Mouse (Mus musculus): ENCODE results near the gene Gsta2. TPM values are rescaled to one million over a fixed set of nuclear protein-coding genes. Genes with fewer than 3 reads are reported as not detected.

The Gsta2 gene
- polyA plus RNA-seq (2015; fragmentation: Nextera tagmentation; extraction: Ambion mirVana): 31.3 and 32.1 TPM in 2 replicates

DNA sequence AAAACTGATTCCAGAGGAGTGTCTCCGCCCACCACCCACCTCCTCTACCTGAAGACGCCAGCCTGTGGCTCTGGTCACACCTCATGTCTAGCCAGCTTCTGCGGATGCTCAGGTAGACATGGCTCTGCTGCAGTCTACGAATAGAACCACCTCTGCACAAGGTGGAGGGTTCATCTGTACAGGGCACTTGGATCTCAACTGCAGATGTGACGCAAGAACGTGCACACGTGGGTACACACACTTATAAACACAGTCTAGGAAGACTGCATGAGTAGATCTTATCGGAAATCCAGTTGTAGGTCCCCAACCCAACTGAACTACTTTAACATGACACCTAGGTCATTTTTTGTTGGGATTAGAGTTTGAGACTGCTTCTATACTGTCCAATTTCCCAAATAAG, at the start of gene Gsta2:
Gene Gsta2 (minus strand): TSS at position 178 of the 400 bp plus-strand sequence.
- Histone ChIP-seq H3K27me3 (ENCODE audit: control insufficient read depth, insufficient read depth, low read length) (no peaks in the 10 kb centered on the region), H3K4me2 (ENCODE audit: low read depth, low read length) (no peak within 1 kb of the TSS), H3K4me3 (replicated peaks; ENCODE audit: low read length) (no peak within 1 kb of the TSS), H3K4me1 (ENCODE audit: control insufficient read depth, insufficient read depth, low read length) (no peaks in the 10 kb centered on the region), H3K9ac (ENCODE audit: low read length) (no peak within 1 kb of the TSS), H3K9me3 (replicated peaks; ENCODE audit: control insufficient read depth, low read length) (no peaks in the 10 kb centered on the region), H3K27ac (ENCODE audit: low read length) (no peak within 1 kb of the TSS), H3K36me3 (ENCODE audit: control insufficient read depth, insufficient read depth, low read length) (no peaks in the 10 kb centered on the region)
- WGBS: 84% methylated on average over 8 of the region's 8 CpGs
- ATAC-seq (ENCODE audit: insufficient read depth, low FRiP score): no peak

DNA sequence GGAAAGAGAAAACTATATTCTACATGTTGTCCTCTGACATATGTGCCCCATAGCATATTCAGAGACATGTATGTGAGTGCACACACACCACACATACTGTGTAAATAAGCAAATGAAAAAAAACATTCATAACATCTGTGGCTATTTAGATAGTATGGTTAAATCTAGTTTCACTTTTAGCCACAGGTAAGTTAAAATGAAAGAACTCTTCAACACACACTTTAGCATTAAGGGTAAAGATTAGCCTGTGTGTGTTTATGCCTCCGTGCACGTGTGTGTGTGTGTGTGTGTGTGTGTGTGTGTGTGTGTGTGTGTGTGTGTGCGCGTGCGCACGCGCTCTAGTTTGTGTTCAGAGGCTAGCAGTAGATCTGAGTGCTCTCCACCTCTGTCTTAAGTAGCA, 46.0 kb upstream of the Gsta2 start:
- 91% methylated on average over 7 of the region's 7 CpGs for WGBS
- Histone ChIP-seq H3K4me1 (ENCODE audit: control insufficient read depth, insufficient read depth, low read length) (no peaks in the 10 kb centered on the region), H3K27ac (ENCODE audit: low read length) (no peak overlapping the region), H3K4me3 (replicated peaks; ENCODE audit: low read length) (no peak overlapping the region), H3K4me2 (ENCODE audit: low read depth, low read length) (no peak overlapping the region), H3K9me3 (replicated peaks; ENCODE audit: control insufficient read depth, low read length) (no peaks in the 10 kb centered on the region), H3K36me3 (ENCODE audit: control insufficient read depth, insufficient read depth, low read length) (no peaks in the 10 kb centered on the region), H3K27me3 (ENCODE audit: control insufficient read depth, insufficient read depth, low read length) (peaks cover 5% of the 10 kb centered on the region), H3K9ac (ENCODE audit: low read length) (no peak overlapping the region)
- no peak for ATAC-seq (ENCODE audit: insufficient read depth, low FRiP score)

DNA sequence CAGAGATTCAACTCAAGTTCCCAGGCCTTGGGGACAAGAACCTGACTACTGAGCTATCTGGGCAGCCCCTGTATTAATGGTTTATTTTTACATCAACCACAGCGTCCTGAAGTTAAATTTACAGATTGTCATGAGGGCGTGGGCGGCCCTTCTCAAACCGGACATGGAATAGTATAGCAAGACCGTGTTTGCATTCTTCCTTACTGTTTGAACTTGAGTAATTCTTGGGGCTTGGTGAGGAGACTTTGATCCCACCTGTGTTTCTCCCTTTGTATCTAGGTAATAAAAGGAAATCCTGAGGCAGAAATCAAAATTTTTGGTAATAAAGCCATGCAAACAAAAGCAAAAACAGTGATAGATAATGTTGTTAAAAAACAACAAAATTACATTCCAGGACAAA, 45.0 kb upstream of the Gsta2 start:
- 61% methylated on average over 5 of the region's 5 CpGs for WGBS
- Histone ChIP-seq H3K27ac (ENCODE audit: low read length) (no peak overlapping the region), H3K36me3 (ENCODE audit: control insufficient read depth, insufficient read depth, low read length) (no peaks in the 10 kb centered on the region), H3K9me3 (replicated peaks; ENCODE audit: control insufficient read depth, low read length) (no peaks in the 10 kb centered on the region), H3K4me1 (ENCODE audit: control insufficient read depth, insufficient read depth, low read length) (peaks cover 4% of the 10 kb centered on the region), H3K9ac (ENCODE audit: low read length) (no peak overlapping the region), H3K27me3 (ENCODE audit: control insufficient read depth, insufficient read depth, low read length) (peaks cover 14% of the 10 kb centered on the region), H3K4me2 (ENCODE audit: low read depth, low read length) (no peak overlapping the region), H3K4me3 (replicated peaks; ENCODE audit: low read length) (no peak overlapping the region)
- no peak for ATAC-seq (ENCODE audit: insufficient read depth, low FRiP score)

DNA sequence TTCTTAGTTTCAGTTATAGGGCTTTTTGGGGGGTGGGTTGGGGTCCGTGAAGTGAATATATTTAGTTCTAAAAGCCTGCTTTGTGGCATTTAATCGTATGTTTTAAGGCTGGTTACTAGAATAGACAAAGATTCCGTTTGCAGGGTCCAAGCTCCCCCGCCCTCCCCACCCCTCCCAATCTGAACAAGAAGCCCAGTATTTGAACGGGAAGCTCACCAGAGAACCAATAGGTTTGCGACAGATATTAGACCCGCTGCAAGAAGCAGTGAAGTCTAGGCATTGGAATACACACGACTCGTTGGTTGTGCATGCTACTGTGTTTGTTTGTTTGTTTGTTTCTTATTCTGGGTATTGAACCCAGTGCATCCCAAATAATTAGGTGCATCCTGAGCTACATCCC, 40.9 kb upstream of the Gsta2 start:
- Histone ChIP-seq H3K4me1 (ENCODE audit: control insufficient read depth, insufficient read depth, low read length) (peaks cover 4% of the 10 kb centered on the region), H3K27ac (ENCODE audit: low read length) (no peak overlapping the region), H3K4me3 (replicated peaks; ENCODE audit: low read length) (peak overlapping the region; percentile 49), H3K4me2 (ENCODE audit: low read depth, low read length) (no peak overlapping the region), H3K27me3 (ENCODE audit: control insufficient read depth, insufficient read depth, low read length) (peaks cover 34% of the 10 kb centered on the region), H3K36me3 (ENCODE audit: control insufficient read depth, insufficient read depth, low read length) (no peaks in the 10 kb centered on the region), H3K9ac (ENCODE audit: low read length) (no peak overlapping the region), H3K9me3 (replicated peaks; ENCODE audit: control insufficient read depth, low read length) (no peaks in the 10 kb centered on the region)
- no peak for ATAC-seq (ENCODE audit: insufficient read depth, low FRiP score)
- WGBS: 58% methylated on average over 9 of the region's 9 CpGs

DNA sequence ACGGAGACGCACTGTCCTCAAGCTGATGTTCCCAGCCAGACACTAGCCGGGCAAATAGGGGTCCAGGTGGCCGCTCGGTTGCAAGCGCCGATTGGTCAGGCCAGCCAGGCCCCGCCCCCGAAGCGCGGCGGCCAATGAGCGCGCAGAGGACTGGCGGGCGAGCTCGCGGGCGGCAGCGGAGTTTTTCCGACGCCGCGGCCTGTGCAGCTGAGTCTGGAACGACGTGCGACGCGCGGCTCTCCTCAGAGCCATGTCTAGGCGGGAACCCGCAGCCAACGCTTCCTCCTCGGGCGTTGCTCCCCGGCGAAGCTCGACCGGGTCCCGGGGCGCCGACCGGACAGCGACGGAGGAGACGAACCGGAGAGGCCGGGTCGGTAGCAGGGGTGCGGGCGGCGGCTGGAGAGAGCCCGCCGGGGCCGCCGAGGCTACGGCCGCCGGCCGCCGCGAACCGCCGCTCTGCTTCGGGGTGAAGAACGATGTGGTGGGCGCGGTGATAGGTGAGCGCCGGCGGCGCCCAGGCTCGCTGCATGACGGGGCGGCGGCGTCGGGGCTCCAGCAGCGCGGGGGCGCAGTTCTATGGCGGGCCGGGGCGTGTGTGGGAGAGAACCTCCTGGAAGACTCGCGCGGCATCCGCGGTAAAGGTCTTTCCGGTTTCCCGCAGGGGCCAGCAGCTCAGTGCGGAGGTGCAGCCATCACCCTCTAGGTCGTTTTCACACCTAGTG, 40.2 kb upstream of the Gsta2 start, which contains the start of gene Ddx43:
Gene Ddx43 (plus strand): TSS at position 148 of the 722 bp plus-strand sequence.
- peak within 1 kb of the TSS; percentile 63 for H3K9ac ChIP-seq (ENCODE audit: low read length)
- no peaks in the 10 kb centered on the region for H3K36me3 ChIP-seq (ENCODE audit: control insufficient read depth, insufficient read depth, low read length)
- 2% methylated on average over 93 of the region's 93 CpGs for WGBS
- peaks cover 4% of the 10 kb centered on the region for H3K4me1 ChIP-seq (ENCODE audit: control insufficient read depth, insufficient read depth, low read length)
- H3K9me3 ChIP-seq (replicated peaks; ENCODE audit: control insufficient read depth, low read length): no peaks in the 10 kb centered on the region
- peak; percentile 89 for ATAC-seq (ENCODE audit: insufficient read depth, low FRiP score)
- peak within 1 kb of the TSS; percentile 70 for H3K4me2 ChIP-seq (ENCODE audit: low read depth, low read length)
- H3K27me3 ChIP-seq (ENCODE audit: control insufficient read depth, insufficient read depth, low read length): peaks cover 34% of the 10 kb centered on the region
- no peak within 1 kb of the TSS for H3K27ac ChIP-seq (ENCODE audit: low read length)
- H3K4me3 ChIP-seq (replicated peaks; ENCODE audit: low read length): peak within 1 kb of the TSS; percentile 49

DNA sequence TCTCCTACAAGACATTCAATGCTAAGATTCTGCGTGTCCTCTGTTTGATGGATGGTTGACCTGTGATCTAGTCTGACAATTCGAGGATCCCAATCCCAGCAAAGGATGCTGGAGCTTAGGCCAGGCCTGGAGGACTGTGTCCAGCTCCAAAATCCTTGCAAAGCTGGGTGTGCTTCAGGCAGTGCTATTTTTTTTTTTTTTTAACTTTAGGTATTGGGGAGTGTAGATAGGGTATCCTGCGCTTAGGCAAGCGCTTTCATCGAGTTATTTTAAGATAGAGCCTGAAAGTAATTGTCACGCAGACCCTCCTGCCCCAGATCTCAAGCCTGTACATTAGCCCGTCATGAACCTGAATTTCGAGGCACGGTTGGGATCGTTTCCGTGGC, 39.6 kb upstream of the Gsta2 start:
- Histone ChIP-seq H3K9ac (ENCODE audit: low read length) (no peak overlapping the region), H3K9me3 (replicated peaks; ENCODE audit: control insufficient read depth, low read length) (no peaks in the 10 kb centered on the region), H3K4me3 (replicated peaks; ENCODE audit: low read length) (peak overlapping the region; percentile 49), H3K4me1 (ENCODE audit: control insufficient read depth, insufficient read depth, low read length) (peaks cover 4% of the 10 kb centered on the region), H3K27ac (ENCODE audit: low read length) (no peak overlapping the region), H3K27me3 (ENCODE audit: control insufficient read depth, insufficient read depth, low read length) (peaks cover 34% of the 10 kb centered on the region), H3K4me2 (ENCODE audit: low read depth, low read length) (peak overlapping the region; percentile 70), H3K36me3 (ENCODE audit: control insufficient read depth, insufficient read depth, low read length) (no peaks in the 10 kb centered on the region)
- WGBS: 30% methylated on average over 11 of the region's 11 CpGs
- ATAC-seq (ENCODE audit: insufficient read depth, low FRiP score): no peak

DNA sequence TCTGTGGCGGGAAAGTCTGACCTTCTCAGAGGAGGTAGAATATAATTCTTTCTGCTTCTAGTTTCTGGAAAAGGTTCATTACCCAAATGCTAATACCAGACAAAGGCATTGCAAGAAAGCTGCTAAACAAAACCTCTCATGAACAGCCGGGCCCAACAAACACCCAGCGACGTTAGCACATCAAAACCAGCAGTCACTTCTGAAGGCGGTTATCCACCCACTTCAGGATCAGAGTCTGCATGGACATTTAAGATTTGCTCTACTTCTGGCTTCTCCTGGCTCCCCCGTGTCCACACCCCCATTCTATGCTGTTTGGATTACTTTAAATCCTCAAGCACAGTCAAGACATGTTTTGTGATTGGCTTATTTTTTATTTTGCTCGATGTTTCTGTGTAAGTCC, 39.0 kb upstream of the Gsta2 start:
- Histone ChIP-seq H3K4me1 (ENCODE audit: control insufficient read depth, insufficient read depth, low read length) (peaks cover 4% of the 10 kb centered on the region), H3K9me3 (replicated peaks; ENCODE audit: control insufficient read depth, low read length) (no peaks in the 10 kb centered on the region), H3K36me3 (ENCODE audit: control insufficient read depth, insufficient read depth, low read length) (no peaks in the 10 kb centered on the region), H3K27me3 (ENCODE audit: control insufficient read depth, insufficient read depth, low read length) (peaks cover 34% of the 10 kb centered on the region), H3K4me3 (replicated peaks; ENCODE audit: low read length) (no peak overlapping the region), H3K27ac (ENCODE audit: low read length) (no peak overlapping the region), H3K4me2 (ENCODE audit: low read depth, low read length) (no peak overlapping the region), H3K9ac (ENCODE audit: low read length) (no peak overlapping the region)
- no peak for ATAC-seq (ENCODE audit: insufficient read depth, low FRiP score)
- 69% methylated on average over 7 of the region's 7 CpGs for WGBS

DNA sequence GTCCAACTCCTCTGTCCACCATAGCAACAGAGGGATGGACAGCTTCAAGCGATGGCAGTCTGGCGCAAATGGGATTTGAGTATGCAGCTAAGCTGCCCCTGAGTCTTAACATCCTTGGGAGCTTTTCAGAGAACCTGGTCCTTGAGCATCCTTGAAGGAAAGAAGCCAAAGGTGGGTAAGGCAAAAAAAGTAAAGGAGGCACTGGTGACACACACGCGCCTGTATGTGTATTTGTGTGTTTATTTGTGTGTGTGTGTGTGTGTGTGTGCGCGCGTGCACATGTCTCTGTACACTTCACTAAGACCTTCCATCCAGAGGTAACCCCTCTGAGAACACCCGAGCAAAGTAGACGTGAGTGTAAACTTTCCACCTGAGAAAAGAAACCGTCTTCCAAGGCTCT, 38.2 kb upstream of the Gsta2 start:
- H3K9ac ChIP-seq (ENCODE audit: low read length): no peak overlapping the region
- ATAC-seq (ENCODE audit: insufficient read depth, low FRiP score): no peak
- H3K36me3 ChIP-seq (ENCODE audit: control insufficient read depth, insufficient read depth, low read length): no peaks in the 10 kb centered on the region
- no peak overlapping the region for H3K27ac ChIP-seq (ENCODE audit: low read length)
- H3K27me3 ChIP-seq (ENCODE audit: control insufficient read depth, insufficient read depth, low read length): peaks cover 34% of the 10 kb centered on the region
- peaks cover 4% of the 10 kb centered on the region for H3K4me1 ChIP-seq (ENCODE audit: control insufficient read depth, insufficient read depth, low read length)
- 79% methylated on average over 10 of the region's 10 CpGs for WGBS
- no peaks in the 10 kb centered on the region for H3K9me3 ChIP-seq (replicated peaks; ENCODE audit: control insufficient read depth, low read length)
- no peak overlapping the region for H3K4me2 ChIP-seq (ENCODE audit: low read depth, low read length)
- H3K4me3 ChIP-seq (replicated peaks; ENCODE audit: low read length): no peak overlapping the region

DNA sequence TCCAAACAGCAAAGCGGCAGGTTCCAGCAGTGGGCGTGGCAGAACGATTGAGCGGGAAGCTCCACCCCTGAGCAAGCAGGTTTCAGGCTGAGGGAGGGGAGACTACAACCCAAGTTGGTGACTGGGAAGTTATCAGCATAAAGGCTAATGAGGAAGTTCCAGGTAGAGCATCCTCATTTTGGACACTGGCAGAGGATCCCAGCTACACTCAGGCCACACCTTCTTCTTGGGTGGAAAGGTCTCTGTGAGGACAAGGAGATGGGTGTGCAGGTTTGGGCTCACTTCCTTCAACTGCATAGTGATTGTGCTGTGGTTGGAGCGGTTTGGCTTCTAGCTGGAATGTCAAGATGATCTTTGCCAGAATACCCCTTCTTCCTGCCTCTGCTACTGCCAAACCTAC, 34.4 kb upstream of the Gsta2 start:
- WGBS: 33% methylated on average over 5 of the region's 5 CpGs
- H3K27ac ChIP-seq (ENCODE audit: low read length): no peak overlapping the region
- no peaks in the 10 kb centered on the region for H3K9me3 ChIP-seq (replicated peaks; ENCODE audit: control insufficient read depth, low read length)
- no peak overlapping the region for H3K4me2 ChIP-seq (ENCODE audit: low read depth, low read length)
- no peak overlapping the region for H3K9ac ChIP-seq (ENCODE audit: low read length)
- no peak for ATAC-seq (ENCODE audit: insufficient read depth, low FRiP score)
- H3K4me3 ChIP-seq (replicated peaks; ENCODE audit: low read length): no peak overlapping the region
- peaks cover 14% of the 10 kb centered on the region for H3K27me3 ChIP-seq (ENCODE audit: control insufficient read depth, insufficient read depth, low read length)
- H3K4me1 ChIP-seq (ENCODE audit: control insufficient read depth, insufficient read depth, low read length): no peaks in the 10 kb centered on the region
- no peaks in the 10 kb centered on the region for H3K36me3 ChIP-seq (ENCODE audit: control insufficient read depth, insufficient read depth, low read length)

Data from stomach, embryonic 16.5 days (tissue).